ENCODE assay signal across 8 mouse cellular contexts in the genomic region with DNA sequence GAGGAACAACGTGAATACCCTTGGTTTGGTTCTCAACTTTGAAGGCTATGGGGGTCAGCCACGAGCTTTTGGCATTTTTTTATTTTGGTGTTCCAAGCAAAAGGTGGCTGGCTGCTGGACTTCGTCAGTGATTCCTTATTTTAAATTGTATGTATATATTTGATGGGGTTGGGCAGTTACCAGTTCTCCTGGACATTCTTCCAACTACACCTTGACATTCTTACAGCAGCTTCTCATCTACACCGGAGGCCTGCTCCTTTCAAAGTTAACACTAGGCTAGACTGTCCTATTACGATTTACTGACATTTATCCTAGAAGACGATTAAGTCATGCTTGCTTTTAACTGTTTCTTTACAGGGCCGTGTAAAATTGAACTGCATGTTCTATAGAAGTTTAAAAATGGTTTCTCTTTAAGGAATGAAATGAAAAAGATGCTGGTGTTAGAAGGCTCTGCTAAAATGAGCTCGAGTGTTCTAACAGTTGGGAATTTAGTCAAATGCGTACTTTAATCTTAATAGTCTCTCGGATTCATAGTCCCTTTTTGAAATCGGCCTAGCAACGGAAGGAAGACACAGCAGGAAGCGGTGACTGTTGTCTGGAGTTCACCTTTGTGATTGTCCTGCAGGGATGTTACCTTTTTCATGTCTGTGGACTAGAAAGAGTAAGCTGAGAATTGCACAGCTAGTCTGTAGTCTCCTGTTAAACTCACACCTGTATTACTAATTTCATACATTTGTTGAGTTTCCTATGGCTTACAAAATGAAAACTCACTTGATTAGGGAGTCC. TPM values are rescaled to one million over a fixed set of nuclear protein-coding genes. Genes with fewer than 3 reads are reported as not detected.
A peak's percentile ranks its signal among the peaks of the same experiment; 100 is the strongest.
DNase-seq lines count a peak whose midpoint lies in the region; ATAC-seq and TF ChIP-seq lines count a peak whose summit lies in the region.

No protein-coding gene starts in this region.

- no peak for TF ChIP-seq CTCF in kidney, adult 2 months (conservative IDR thresholded peaks at IDR 0.05; ENCODE audit: insufficient read depth, insufficient read length, low read depth, low read length)
- no peak for TF ChIP-seq CTCF in bone marrow macrophage, adult 2 months (IDR thresholded peaks at IDR 0.05; ENCODE audit: low read depth, low read length)

- H3K4me2 ChIP-seq in hindbrain, embryonic 13.5 days = peak overlapping the region; percentile 69
- H3K4me2 ChIP-seq in midbrain, embryonic 13.5 days (replicated peaks) = peak overlapping the region; percentile 81

- WGBS in kidney, adult 2 months = 42% methylated on average over 13 of the region's 13 CpGs
- WGBS in hindbrain, embryonic 13.5 days = 40% methylated on average over 13 of the region's 13 CpGs
- WGBS in midbrain, embryonic 13.5 days = 38% methylated on average over 13 of the region's 13 CpGs

- H3K4me3 ChIP-seq in kidney, adult 2 months (ENCODE audit: insufficient read depth, low read depth, low read length) = peak overlapping the region; percentile 98
- peak overlapping the region; percentile 82 for H3K4me3 ChIP-seq in bone marrow macrophage, adult 2 months (ENCODE audit: insufficient read depth, low read length)
- H3K4me3 ChIP-seq in hindbrain, embryonic 13.5 days = peak overlapping the region; percentile 73
- peak overlapping the region; percentile 75 for H3K4me3 ChIP-seq in midbrain, embryonic 13.5 days (replicated peaks)

- DNase-seq in kidney, adult 2 months = no peak
- no peak for DNase-seq in kidney, postnatal 25 days
- DNase-seq in layer of hippocampus, adult 11-12 months (ENCODE audit: low spot score) = no peak
- DNase-seq in left cerebral cortex, adult 11 months (ENCODE audit: low spot score) = no peak
- no peak for DNase-seq in kidney, adult 8-10 months

- H3K27ac ChIP-seq in kidney, adult 2 months (ENCODE audit: insufficient read depth, low read depth, low read length) = peak overlapping the region; percentile 89
- no peak overlapping the region for H3K27ac ChIP-seq in bone marrow macrophage, adult 2 months (ENCODE audit: insufficient read depth, low read depth, low read length)
- H3K27ac ChIP-seq in hindbrain, embryonic 13.5 days = peak overlapping the region; percentile 95
- H3K27ac ChIP-seq in midbrain, embryonic 13.5 days = 0 out of 2 replicates have a peak overlapping the region, but pooled peaks have one; percentile 91

- TF ChIP-seq POLR2A in kidney, adult 2 months (IDR thresholded peaks at IDR 0.05; ENCODE audit: low read depth, low read length) = no peak
- TF ChIP-seq POLR2A in bone marrow macrophage, adult 2 months (IDR thresholded peaks at IDR 0.05; ENCODE audit: borderline replicate concordance, low read depth, low read length) = no peak

- H3K9ac ChIP-seq in hindbrain, embryonic 13.5 days = peak overlapping the region; percentile 84
- peak overlapping the region; percentile 90 for H3K9ac ChIP-seq in midbrain, embryonic 13.5 days (replicated peaks)

- H3K4me1 ChIP-seq in kidney, adult 2 months (ENCODE audit: control insufficient read depth, insufficient read depth, low read length) = peaks cover 24% of the 10 kb centered on the region
- peaks cover 29% of the 10 kb centered on the region for H3K4me1 ChIP-seq in bone marrow macrophage, adult 2 months (ENCODE audit: control insufficient read depth, insufficient read depth, low read length)
- H3K4me1 ChIP-seq in hindbrain, embryonic 13.5 days (replicated peaks) = peaks cover 29% of the 10 kb centered on the region
- peaks cover 22% of the 10 kb centered on the region for H3K4me1 ChIP-seq in midbrain, embryonic 13.5 days (replicated peaks)

- H3K9me3 ChIP-seq in hindbrain, embryonic 13.5 days = no peaks in the 10 kb centered on the region
- no peaks in the 10 kb centered on the region for H3K9me3 ChIP-seq in midbrain, embryonic 13.5 days

- ATAC-seq in hindbrain, embryonic 13.5 days (ENCODE audit: low FRiP score) = no peak
- ATAC-seq in midbrain, embryonic 13.5 days = no peak

- H3K27me3 ChIP-seq in kidney, adult 2 months (replicated peaks; ENCODE audit: control insufficient read depth, insufficient read depth, low read length) = no peaks in the 10 kb centered on the region
- no peaks in the 10 kb centered on the region for H3K27me3 ChIP-seq in hindbrain, embryonic 13.5 days
- no peaks in the 10 kb centered on the region for H3K27me3 ChIP-seq in midbrain, embryonic 13.5 days

- no peaks in the 10 kb centered on the region for H3K36me3 ChIP-seq in kidney, adult 2 months (ENCODE audit: control insufficient read depth, insufficient read depth, low read length)
- H3K36me3 ChIP-seq in hindbrain, embryonic 13.5 days = no peaks in the 10 kb centered on the region
- H3K36me3 ChIP-seq in midbrain, embryonic 13.5 days = no peaks in the 10 kb centered on the region

RNA-seq across cellular contexts. Expression of gene Socs5, which starts 1.2 kb away (rescaled TPM):
- 11.5 and 11.7 TPM in 2 replicates for polyA plus RNA-seq in kidney, adult 2 months (2012; rRNA removed)
- 19.6 and 20.4 TPM in 2 replicates for polyA plus RNA-seq in bone marrow macrophage, adult 2 months (2012; ENCODE audit: insufficient read depth, insufficient read length, missing spikeins)
- 13.0 and 13.3 TPM in 2 replicates for polyA plus RNA-seq in hindbrain, embryonic 13.5 days (2015; fragmentation: Nextera tagmentation; extraction: Ambion mirVana)
- 10.0 and 10.9 TPM in 2 replicates for polyA plus RNA-seq in midbrain, embryonic 13.5 days (2015; fragmentation: Nextera tagmentation; extraction: Ambion mirVana)
